Mouse (Mus musculus) bone marrow, adult 2 months (tissue): ENCODE results near the gene Cacng7.

ENCODE experiments used
- CTCF ChIP-seq: fragments of 200-500 bp; IDR thresholded peaks from 2 replicates; pipeline ENCODE4 v1.5.1; 2011; ENCODE audit warnings: low read length, control low read depth; ENCODE audit not compliant: control insufficient read depth, insufficient read depth
- POLR2A ChIP-seq: fragments of 200-500 bp; IDR thresholded peaks from 2 replicates; pipeline ENCODE4 v1.6.1; 2011; ENCODE audit warnings: low read depth, mild to moderate bottlenecking, control low read depth, low read length, borderline replicate concordance; ENCODE audit not compliant: control insufficient read depth

GRCm38 (mm10) chr7:3376831-3377230, 44.1 kb downstream of the Cacng7 start:
- peak; percentile 53; the same call in 1 of the 2 replicates for TF ChIP-seq CTCF
- TF ChIP-seq POLR2A = no peak
